Mouse (Mus musculus): Measurements from ENCODE around the gene Rxra.
A peak's percentile ranks its signal among the peaks of the same experiment; 100 is the strongest.

Rxra gene

DNA sequence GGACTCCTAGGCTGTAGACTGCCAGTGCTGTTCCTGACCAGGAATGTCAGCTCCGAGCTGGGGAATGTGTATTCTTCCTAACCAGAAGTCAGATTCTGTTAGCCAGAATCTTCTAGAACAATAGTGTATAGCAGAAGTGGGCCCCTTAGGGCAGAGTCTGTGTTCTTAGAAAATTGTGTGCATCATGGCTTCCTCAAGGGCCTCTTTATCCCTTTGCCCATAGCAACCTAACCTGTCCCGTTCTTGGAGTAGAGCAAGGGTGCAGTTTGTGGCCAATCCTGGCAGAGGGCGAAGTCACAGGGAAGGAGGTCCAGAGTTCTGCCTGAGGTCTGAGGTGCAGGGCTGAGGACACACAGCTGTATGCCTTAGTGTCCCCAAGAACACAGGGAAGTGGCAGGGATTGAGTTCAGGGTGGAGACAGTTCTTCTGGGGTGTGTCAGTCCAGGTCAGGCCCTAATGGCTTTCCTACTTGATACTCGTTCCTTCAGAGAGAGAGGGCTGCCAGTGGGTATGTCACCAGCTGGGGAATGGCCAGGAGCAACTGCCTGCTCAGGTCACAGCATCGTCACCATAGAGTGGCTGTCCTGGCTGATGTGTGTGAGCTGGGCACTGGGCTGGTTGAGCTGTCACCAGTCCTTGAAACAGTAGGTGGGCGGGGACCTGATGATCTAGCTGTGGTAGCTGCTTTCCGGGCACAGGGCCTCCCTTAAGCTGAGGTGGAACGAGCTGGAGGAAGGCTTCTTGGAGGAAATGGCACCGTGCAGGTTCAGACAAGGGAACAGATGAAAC, 27.8 kb downstream of the Rxra start:
- peak; percentile 56 for DNase-seq

DNA sequence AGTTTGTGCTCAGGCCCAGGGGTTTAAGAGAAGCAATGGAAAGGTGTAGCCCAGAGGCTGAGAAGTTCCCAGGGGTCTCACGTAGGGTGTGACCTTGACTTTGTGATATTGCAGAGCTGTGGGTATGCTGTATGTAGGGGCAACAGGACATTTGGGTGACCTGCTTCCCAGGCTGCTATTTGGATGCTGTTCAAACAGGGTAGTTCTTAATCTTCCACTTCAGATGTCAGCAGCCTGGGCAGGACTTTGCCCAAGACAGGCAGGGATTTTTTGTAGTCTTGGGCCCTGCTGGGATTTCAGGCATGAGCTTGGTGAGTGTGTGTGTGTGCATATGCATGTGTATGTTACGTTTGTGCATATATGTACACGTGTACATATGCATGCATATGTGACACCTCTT, 28.4 kb downstream of the Rxra start:
- DNase-seq = no peak

DNA sequence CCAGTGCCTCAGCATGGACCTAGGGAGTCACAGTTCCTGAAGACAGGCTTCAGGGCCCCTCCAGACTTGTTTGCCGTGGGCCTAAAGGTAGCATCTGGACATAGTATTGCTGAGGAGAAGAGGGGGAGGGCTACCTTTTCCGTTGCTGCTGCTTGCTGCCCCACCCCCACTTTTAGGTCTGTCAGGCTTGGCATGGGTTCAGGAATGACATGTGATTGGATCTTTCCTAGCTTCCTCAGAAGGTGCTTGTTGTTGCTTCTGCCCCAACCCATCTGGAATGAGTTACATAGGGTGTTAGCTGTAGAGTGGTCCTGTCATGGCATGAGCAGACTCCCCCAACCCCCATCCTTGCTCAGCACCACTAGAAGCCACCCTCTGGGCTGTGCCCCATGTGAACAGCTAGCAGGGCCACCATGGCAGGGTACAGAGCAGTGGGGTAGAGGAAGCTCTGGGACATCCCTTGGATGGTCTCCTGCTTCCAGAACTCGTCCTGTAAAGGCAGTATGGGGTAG, 34.7 kb downstream of the Rxra start:
- DNase-seq = peak; percentile 59

DNA sequence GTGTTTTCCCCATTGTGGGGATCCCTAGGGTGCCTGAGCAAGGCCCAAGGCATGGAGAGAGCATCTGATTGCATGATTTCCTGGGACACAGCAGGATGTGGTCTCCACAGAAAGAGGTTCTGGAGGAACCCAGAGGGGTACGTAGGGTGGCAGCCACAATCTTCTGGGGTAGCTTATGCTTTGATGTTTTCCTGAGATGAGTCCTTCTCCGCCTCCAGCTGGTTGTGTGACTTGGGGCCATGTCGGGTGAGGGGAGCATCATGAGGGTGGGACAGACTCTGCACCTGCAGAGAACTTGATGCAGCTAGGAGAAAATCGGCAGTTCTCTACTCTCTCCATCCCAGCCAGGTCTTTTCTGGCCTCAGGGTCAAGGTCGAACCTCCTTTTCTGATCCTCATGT, 36.4 kb downstream of the Rxra start:
- no peak for DNase-seq

DNA sequence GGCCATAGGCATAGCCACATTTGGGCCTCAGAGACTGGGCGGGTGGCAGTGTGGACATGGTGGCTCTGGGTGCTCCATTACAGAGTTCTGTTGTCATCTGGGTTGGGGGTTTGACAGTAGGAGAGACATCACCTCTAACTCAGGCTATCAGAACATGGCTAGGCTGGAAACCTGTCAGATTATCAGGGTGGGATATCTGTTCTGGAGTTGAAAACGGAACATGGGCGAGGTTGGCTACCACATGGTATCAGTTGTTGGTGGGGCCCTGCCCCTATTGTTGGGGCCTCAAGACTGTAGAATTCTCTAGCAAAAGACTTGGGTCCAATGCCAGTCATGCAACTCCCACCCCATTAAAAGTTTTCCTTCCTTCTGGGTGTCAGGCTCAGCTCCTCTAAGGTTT, 37.1 kb downstream of the Rxra start:
- DNase-seq = no peak

DNA sequence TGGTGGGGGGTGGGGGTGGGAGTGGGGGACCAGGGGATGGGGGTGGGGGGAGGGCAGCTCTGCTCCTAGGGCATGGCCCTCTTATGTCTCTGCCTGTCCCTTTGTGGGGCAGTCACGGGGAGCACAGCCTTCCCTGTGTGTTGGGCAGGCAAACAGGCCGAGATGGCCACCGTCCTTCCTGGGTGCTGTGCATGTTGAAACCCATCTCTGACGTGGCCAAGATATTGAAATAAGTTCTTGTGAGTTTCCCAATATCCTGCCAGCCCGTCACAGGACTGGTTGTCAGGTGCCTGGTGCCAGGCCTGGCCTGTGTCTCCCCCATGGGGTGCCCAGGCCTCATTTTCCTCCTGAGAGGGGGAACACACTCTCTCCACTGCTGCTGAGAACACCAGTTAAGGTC, 37.9 kb downstream of the Rxra start:
- peak; percentile 90 for DNase-seq

DNA sequence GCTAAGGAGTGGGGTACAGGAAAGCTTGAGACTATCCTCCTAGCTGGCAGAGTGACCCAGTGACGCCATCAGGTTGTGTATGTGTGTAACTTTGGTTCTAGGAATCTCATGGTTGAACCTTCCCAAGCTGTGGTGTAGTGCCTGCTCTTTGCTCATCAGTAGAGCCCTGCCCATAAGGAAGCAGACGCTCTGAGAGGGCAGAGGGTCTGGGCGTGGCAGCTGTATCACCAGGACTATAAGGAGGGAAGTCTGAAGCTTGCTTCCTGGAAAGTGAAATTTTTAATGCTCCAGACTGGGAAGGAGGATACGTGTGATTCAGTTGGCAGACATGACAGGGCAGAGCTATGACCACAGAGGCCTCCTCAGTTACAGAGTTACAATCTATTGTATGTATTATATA, 39.0 kb downstream of the Rxra start:
- peak; percentile 69 for DNase-seq

DNA sequence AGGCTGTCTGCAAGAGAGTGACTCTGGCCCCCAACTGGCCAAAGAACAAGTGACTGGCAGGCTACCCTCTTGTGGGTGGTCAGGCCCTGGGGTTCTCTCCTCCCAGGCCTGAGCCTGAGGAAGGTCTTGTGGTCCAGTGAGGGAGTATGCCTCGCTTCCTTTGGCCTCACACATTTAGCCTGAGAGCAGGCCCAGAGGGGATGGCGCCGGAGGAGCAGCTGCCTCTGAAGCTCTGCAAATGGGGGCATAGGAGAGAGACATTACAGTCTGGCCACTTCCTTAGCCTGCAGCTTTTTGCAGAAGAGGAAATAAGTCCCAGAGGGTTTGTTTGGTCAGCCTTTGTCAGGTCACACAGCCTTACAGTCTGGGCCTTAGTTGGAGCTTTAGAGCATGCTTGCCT, 40.1 kb downstream of the Rxra start:
- DNase-seq = no peak

DNA sequence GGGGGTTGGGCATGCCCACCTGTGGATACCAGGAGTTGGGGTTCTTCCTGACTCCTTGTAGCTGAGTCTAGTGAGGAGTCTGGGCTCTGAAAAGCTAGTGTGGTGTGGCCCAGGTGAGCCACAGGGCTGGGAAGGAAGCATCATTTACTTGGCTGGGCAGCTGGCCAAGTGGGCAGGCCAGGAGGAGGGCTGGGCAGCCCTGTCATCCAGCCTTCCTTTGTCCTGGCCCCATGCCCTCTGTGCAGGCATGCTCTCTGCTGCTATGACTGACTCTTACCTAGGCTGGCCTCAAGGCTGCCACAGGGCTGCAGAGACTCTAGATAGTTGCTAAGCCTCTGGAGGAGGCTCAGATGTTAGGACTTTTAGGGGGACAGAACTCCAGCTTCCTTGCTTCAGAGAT, 42.0 kb downstream of the Rxra start:
- DNase-seq = peak; percentile 87

DNA sequence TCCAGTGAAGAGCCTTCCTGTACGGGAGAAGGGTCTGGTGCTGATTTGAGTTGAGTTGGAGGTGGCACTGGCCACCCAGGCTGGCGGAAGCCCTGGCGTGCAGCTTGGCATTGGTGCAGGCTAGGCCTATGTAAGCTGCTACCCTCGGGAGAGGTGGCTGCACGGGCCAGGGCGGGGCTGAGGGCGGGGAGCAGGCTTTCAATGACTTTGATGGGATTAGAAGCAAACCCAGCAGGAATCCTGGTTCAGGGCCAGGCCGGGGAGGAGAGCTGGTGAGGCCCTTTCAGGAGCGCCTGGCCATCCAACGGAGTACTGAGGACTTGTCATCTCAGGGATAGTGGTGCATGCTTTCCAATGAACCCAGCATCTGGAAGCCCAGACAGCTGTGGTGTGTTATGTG, 43.4 kb downstream of the Rxra start:
- no peak for DNase-seq

DNA sequence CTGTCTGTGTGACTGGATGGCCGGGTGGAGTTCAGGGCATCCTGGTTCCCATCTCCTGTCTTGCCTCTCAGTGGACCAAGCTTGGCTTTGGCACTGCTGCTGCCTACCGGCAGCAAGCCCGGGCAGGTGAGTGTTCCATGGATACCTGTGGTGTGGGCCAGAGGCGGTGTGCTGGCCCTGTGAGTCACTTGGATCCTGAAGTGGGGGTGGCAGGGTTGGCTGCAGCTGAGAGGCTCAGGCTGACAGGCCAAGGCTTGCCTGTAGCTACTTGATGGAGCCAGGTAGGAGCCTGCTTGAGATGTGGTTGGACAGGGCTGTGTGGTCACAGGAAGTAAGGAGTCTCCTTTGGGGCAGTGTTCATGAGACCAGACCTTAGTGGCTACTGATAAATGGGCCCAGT, 45.4 kb downstream of the Rxra start:
- DNase-seq = peak; percentile 63

DNA sequence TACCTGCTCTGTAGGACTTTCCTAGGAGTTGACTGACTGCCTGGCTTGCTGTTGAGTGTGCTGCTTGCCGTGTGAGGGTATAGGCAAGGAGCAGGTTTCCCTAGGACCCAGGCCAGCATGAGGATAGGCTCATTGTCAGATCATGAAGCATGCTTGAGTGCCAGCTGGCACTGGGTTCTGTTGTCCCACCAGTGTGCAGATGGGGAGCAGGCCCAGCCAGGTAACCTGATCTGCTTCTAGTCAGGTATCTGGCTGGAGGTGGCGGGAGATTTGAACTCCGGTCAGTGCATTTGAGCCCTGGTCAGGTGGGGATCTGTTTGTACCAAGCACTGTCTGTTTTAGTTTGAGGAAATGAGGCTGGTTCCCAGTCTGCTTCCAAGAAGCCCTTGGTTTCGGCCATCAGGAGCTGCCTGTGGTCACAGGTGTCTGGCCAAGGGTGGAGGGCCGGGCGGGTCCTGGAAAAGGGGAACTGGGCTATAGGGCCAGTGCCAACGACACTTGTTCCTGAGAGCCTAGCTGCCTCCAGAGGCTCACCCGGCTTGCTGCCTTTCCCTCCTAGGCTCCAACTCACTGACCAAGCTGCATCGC, 48.6 kb downstream of the Rxra start:
- DNase-seq = peak; percentile 54

DNA sequence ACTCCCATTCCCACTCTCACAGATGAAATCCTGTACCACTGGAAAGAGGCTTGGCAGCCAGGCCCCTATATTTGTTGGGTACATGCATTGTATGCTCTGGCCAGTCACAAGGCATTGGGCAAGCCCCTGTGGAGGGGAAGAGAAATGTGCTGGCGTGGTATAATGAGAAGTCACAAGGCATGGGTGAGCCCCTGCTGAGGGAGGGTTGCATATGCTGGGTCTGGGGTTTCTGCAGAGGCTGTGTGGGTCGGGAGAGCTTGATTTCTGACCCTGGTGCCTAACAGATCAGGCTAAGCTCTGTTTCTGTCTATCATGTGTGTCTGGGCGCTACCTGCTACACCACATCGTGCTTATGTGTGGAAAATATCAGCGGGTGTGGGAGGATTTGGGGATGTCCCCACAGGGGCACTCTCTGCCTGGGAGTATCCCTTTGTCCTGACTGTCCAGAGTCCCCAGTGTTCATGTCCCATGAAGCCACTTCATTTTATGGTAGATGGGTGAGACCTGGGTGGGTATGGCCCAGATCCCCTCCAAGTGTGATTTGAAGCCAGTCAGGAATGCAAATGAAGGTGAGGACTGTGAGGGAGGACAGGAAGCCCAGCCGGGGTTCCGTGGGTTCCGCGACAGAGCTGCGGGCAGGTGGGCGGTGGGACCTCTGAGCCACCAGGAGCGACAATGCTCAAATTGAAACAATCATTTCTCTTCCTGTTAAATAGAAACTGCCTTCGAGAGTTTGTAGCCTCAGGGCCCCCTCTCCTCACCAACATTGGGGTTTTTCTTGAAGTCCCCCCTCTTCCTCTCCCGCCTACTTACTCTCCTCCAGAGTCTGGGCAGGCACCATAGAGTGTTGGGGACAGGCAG, 52.0 kb downstream of the Rxra start:
- no peak for DNase-seq

DNA sequence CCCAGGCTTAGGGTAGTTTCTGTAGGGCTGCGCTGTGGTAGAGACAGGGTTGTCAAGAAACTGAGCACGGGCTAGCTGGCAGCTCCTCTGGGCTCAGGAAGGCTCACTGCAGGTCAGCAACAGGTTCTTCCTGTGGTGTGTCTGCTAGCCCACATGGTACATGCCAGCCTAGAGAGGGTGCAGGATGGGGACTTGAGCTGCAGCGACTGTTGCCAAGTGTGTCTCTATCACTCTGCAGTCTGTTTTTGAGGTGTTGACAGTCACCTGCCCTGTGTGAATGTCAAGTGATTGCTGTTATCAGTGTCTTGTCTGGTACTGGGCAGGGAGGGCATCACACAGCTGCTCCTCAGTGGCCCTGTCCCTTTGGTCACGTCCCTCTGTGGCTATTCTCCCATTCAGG, 52.8 kb downstream of the Rxra start:
- no peak for DNase-seq

DNA sequence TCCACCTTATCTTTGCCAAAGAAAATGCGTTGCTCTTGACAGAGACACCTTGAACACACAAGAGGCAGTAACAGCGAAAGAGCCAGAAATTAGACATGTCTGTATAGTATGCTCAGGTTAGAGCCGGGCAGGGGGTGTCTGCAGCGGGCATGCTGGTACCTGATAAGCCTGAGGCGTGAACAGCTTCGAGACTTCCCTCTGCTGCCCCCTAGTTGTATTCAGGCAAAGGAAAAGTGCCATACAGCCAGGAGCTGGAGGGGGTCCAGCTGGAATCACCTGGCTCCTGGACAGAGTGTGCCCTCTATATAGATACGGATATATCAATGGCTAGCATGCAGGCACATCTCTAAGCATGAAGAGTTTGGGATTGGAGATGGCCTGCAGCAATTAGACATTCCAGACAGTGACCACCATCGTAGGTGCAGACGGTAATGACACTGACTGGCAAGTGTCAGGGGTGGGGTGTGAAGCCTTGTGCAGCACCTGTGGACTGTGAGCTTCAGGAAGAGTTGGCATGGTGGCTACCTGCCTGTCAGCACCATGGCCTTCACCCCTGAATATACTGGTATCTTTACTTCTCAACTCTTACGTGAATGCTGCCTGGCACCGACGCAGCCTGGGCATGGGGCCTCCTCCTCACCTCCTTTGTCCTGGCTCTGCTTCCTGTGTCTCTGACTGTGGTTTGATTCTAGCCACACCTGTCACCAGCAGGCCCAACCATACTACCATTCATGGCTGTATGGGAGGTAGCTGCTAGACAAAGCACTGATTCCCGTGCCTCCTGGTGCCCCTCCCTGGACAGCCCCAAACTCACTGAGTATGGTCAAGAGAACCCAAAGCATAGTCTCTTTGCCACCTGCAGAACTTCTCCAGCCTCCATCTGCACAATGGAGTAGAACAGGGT, 54.0 kb downstream of the Rxra start:
- peak; percentile 81 for DNase-seq

DNA sequence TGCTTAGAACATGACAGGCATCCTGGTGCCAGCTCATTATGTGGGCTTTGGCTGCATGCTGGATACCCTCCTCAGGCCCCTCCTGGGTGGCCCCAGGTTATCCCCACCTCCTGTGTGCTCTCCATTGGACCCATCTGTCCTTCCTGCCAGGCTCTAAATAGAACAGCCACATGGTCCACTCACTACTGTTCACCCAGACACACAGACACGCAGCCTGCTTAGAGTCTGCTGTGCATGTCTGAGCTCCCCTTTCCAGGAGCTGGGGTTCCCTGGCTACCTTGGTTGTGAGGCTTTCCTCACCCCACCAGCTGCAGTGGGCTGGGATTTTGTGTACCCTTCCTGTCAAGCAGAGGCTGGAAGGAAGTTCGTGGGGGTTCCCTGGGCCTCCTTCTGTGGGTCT, 56.8 kb downstream of the Rxra start:
- DNase-seq = no peak

DNA sequence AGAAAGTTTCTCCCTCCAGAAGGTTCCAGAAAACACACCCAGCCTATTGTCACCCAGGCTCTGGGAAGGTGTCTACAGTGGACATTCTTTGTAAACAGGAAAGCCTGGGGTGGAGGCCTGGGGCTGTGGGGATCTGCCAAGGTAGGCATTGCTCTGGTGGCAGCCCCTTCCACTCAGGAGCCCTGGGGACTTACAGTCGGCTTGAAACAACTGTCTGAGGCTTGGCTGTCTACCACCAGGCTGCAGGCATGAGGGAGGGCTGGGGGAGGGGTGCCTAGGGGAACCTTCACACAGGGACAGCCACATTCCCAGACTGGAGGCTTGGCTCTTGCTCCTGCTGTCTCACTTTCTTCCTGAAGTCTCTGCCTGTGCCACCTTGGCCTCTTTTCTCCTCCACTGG, 58.1 kb downstream of the Rxra start:
- DNase-seq = peak; percentile 41

DNA sequence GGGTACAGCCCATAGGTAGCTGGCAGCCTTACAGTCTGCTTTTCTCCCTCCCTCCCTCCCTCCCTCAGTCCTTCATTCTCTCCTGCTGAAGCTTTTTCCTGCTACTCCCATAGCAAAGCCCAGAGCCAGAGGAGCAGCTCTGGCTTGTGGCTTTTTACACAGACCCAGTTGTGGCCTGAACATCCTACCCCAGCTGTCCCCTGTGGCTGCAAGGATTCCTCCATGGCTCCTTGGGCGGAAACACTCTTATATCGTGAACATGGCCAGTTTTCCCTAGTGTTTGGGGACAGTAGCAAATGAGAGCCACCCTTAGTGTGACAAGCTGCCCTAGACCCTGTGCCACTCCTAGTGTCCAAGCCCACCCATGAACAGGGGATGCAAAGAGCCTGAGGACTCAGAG, 58.6 kb downstream of the Rxra start:
- DNase-seq = no peak

DNA sequence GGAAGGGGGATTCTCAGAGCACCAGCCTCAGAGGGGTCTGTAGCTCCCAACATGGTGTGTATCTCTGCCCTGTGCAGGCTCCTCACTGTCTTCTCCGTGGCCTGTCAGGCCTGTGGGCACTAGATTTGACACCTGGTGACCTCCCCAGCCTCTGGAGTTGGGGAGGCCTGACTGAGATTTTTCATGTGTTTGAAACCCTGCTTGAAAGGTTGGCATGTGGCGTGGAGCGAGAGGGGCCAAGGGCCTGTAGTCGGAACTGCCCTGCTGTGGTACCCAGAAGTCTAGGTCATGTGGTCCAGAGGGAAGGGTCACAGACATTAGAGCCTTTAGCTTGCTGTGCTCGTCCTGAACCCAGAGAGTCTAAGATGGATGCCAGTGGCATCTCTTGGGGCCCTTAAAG, 60.6 kb downstream of the Rxra start:
- no peak for DNase-seq

DNA sequence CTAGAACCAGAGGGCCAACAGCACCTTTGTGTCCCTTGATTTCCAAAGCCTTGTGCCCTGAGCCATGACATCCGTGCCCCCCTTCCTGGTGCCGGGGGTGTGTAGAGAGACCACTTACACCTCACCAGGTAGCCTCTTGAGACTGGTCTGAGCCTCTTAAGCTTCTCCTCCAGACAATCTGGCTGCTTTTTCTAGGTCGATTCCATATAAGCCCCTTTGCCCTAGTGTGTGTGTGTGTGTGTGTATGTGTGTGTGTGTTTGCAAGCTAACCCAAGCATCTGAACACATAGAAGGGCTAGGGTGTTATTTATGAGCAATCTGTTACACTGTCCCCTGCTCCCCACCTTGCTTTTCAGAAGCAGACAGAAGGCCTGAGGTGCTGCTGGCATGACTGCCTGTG, 62.2 kb downstream of the Rxra start:
- DNase-seq = no peak

DNA sequence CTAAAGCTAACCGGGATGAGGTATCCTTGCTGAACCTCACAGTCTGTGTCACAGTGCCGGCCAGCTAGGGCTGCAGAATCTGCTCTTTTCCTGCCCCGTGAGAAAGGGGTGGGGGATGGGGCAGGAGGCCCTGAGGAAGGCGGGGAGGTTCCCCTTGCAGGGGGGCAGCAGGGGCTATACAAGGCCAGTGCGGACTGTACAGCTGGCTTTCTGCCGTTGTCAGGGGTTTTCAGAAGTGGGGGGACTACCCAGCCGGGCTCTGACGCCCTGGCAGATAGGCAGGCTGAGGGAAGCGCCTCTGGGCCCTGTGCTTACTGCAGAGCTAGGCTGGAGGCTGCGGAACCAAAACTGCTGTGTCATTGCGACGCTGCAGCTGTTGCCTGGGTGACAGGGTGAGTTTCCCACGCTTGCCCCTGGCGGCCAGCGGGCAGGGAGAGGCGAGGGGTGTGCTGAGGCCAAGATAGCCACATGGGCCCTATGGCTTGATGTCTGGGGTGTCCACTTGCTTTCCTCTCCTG, 63.9 kb downstream of the Rxra start:
- DNase-seq = peak; percentile 89

DNA sequence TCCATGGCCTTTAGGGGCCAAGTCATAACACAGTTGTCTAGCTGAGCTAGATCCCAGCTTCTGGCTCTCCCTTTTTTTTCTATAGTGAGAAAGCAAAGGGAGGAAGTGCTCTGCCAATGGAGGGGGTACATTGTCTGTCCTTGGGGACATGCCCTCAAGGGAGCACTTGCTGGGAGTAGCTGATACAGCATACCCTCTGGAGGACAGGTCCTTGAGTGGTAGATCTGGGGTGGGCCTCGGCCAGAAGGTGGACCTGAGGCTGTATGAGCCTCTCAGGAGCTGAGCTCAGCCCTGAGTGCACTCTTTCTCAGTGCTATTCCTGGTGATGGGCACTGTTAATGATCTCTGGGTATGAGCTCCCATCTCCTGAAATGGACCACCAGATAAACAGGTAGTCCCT, 66.9 kb downstream of the Rxra start:
- DNase-seq = no peak
